Mouse (Mus musculus): ENCODE results near the gene Fkbp15. TPM values are rescaled to one million over a fixed set of nuclear protein-coding genes. Genes with fewer than 3 reads are reported as not detected.
A peak's percentile ranks its signal among the peaks of the same experiment; 100 is the strongest.

The Fkbp15 gene
- polyA plus RNA-seq, 1 experiment: 21.6 TPM

DNA sequence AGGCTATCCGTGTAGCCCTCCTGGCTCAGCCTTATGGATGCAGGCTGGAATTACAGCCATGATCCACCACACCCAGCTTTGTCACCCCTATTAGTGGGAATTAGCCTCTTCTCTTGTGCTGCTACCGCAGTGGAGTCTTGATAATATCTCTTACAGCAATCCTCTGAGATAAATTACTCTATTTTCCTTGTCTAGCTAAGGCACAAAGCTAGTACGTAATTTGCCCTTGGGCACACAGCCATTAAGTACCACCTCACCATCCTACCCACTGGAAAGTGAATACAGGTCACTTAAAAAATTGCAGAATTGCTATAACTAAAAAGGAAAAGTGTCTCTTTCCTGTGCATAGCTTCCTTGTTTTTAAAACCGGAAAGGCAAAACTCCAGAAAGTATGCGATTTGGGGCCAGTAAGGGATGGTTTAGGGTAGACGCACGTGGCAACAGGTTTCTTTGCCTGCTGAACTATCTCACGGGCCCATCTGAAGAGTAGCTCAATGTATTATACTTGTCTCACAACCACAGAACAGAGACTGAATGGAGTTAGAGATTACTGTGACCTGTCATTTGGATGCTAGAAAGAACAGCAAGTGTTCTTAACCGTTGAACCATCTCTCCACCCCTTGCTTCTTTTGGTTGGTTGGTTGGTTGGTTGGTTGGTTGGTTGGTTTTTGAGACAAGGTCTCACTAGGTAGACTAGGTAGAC lies 12.6 kb upstream of the Fkbp15 start:
- 51% methylated on average over 9 of the region's 9 CpGs for WGBS
- Histone ChIP-seq H3K27ac (ENCODE audit: insufficient read depth, low read depth, low read length) (peak overlapping the region; percentile 55), H3K27me3 (ENCODE audit: control insufficient read depth, insufficient read depth, low read length) (no peaks in the 10 kb centered on the region), H3K4me3 (ENCODE audit: low read depth, low read length) (no peak overlapping the region), H3K4me1 (ENCODE audit: control insufficient read depth, insufficient read depth, insufficient read length, low read length) (peaks cover 21% of the 10 kb centered on the region; the same call in 1 of the 2 replicates), H3K36me3 (ENCODE audit: control insufficient read depth, insufficient read depth, low read length) (no peaks in the 10 kb centered on the region)
- no peak for TF ChIP-seq CTCF (IDR thresholded peaks at IDR 0.05; ENCODE audit: extremely low read depth, insufficient read length, insufficient replicate concordance, low read depth, low read length)

DNA sequence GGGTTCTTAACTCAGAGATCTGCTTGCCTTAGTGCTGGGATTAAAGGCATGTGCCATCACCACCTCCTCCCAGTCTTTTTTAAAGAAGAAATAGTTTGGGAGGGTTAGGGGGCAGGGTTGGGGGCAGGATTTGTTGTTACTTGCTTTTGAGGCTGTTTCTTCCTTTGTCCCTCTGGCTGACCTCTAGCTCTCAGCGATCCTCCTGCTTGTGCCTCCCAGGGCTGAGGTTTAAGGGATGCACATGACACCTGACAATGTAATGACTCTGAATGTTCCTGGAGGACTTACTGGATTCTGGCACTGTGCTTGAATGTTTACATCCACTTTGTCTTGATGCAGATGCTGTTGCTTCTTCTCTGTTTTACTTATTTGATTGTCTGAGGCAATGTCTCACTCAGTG lies 12.1 kb upstream of the Fkbp15 start:
- Histone ChIP-seq H3K27ac (ENCODE audit: insufficient read depth, low read depth, low read length) (peak overlapping the region; percentile 2; the same call in 1 of the 2 replicates), H3K4me1 (ENCODE audit: control insufficient read depth, insufficient read depth, insufficient read length, low read length) (peaks cover 23% of the 10 kb centered on the region; the same call in 1 of the 2 replicates), H3K27me3 (ENCODE audit: control insufficient read depth, insufficient read depth, low read length) (no peaks in the 10 kb centered on the region), H3K36me3 (ENCODE audit: control insufficient read depth, insufficient read depth, low read length) (no peaks in the 10 kb centered on the region), H3K4me3 (ENCODE audit: low read depth, low read length) (no peak overlapping the region)
- no peak for TF ChIP-seq POLR2A (IDR thresholded peaks at IDR 0.05; ENCODE audit: low read depth, low read length)
- no peak for TF ChIP-seq CTCF (IDR thresholded peaks at IDR 0.05; ENCODE audit: extremely low read depth, insufficient read length, insufficient replicate concordance, low read depth, low read length)
- 56% methylated on average over 1 of the region's 1 CpGs for WGBS

GRCm38 (mm10) chr4:62369091-62369490 lies 8.7 kb upstream of the Fkbp15 start:
- 46% methylated on average over 3 of the region's 3 CpGs for WGBS
- TF ChIP-seq CTCF (IDR thresholded peaks at IDR 0.05; ENCODE audit: extremely low read depth, insufficient read length, insufficient replicate concordance, low read depth, low read length) (no peak), POLR2A (IDR thresholded peaks at IDR 0.05; ENCODE audit: low read depth, low read length) (no peak)

GRCm38 (mm10) chr4:62367586-62367985 lies 7.2 kb upstream of the Fkbp15 start:
- Histone ChIP-seq H3K4me1 (ENCODE audit: control insufficient read depth, insufficient read depth, insufficient read length, low read length) (peaks cover 8% of the 10 kb centered on the region; the same call in 1 of the 2 replicates), H3K27me3 (ENCODE audit: control insufficient read depth, insufficient read depth, low read length) (no peaks in the 10 kb centered on the region), H3K36me3 (ENCODE audit: control insufficient read depth, insufficient read depth, low read length) (no peaks in the 10 kb centered on the region), H3K27ac (ENCODE audit: insufficient read depth, low read depth, low read length) (peak overlapping the region; percentile 49), H3K4me3 (ENCODE audit: low read depth, low read length) (no peak overlapping the region)
- WGBS: 47% methylated on average over 6 of the region's 6 CpGs
- no peak for TF ChIP-seq CTCF (IDR thresholded peaks at IDR 0.05; ENCODE audit: extremely low read depth, insufficient read length, insufficient replicate concordance, low read depth, low read length)
- no peak for TF ChIP-seq POLR2A (IDR thresholded peaks at IDR 0.05; ENCODE audit: low read depth, low read length)

More at GRCm38 (mm10) chr4:62369091-62369490, 8.7 kb upstream of the Fkbp15 start:
- H3K4me1 ChIP-seq (ENCODE audit: control insufficient read depth, insufficient read depth, insufficient read length, low read length): peaks cover 16% of the 10 kb centered on the region; the same call in 1 of the 2 replicates
- no peaks in the 10 kb centered on the region for H3K27me3 ChIP-seq (ENCODE audit: control insufficient read depth, insufficient read depth, low read length)
- H3K27ac ChIP-seq (ENCODE audit: insufficient read depth, low read depth, low read length): no peak overlapping the region
- no peak overlapping the region for H3K4me3 ChIP-seq (ENCODE audit: low read depth, low read length)
- H3K36me3 ChIP-seq (ENCODE audit: control insufficient read depth, insufficient read depth, low read length): no peaks in the 10 kb centered on the region

- no peaks in the 10 kb centered on the region for H3K27me3 ChIP-seq (ENCODE audit: control insufficient read depth, insufficient read depth, low read length)
- no peak overlapping the region for H3K4me3 ChIP-seq (ENCODE audit: low read depth, low read length)
- WGBS: 78% methylated on average over 4 of the region's 4 CpGs
- TF ChIP-seq POLR2A (IDR thresholded peaks at IDR 0.05; ENCODE audit: low read depth, low read length) (no peak), CTCF (IDR thresholded peaks at IDR 0.05; ENCODE audit: extremely low read depth, insufficient read length, insufficient replicate concordance, low read depth, low read length) (no peak)
- H3K27ac ChIP-seq (ENCODE audit: insufficient read depth, low read depth, low read length): no peak overlapping the region
- H3K4me1 ChIP-seq (ENCODE audit: control insufficient read depth, insufficient read depth, insufficient read length, low read length): peaks cover 6% of the 10 kb centered on the region; the same call in 1 of the 2 replicates
- no peaks in the 10 kb centered on the region for H3K36me3 ChIP-seq (ENCODE audit: control insufficient read depth, insufficient read depth, low read length)
These were observed 5.9 kb upstream of the Fkbp15 start for GRCm38 (mm10) chr4:62366291-62366690.

GRCm38 (mm10) chr4:62364299-62364698 lies 4.0 kb upstream of the Fkbp15 start:
- H3K27me3 ChIP-seq (ENCODE audit: control insufficient read depth, insufficient read depth, low read length): no peaks in the 10 kb centered on the region
- H3K4me3 ChIP-seq (ENCODE audit: low read depth, low read length): no peak overlapping the region
- TF ChIP-seq CTCF (IDR thresholded peaks at IDR 0.05; ENCODE audit: extremely low read depth, insufficient read length, insufficient replicate concordance, low read depth, low read length): no peak
- no peak for TF ChIP-seq POLR2A (IDR thresholded peaks at IDR 0.05; ENCODE audit: low read depth, low read length)
- H3K27ac ChIP-seq (ENCODE audit: insufficient read depth, low read depth, low read length): no peak overlapping the region
- WGBS: 65% methylated on average over 8 of the region's 8 CpGs
- no peaks in the 10 kb centered on the region for H3K36me3 ChIP-seq (ENCODE audit: control insufficient read depth, insufficient read depth, low read length)
- H3K4me1 ChIP-seq (ENCODE audit: control insufficient read depth, insufficient read depth, insufficient read length, low read length): peaks cover 3% of the 10 kb centered on the region; the same call in 1 of the 2 replicates

DNA sequence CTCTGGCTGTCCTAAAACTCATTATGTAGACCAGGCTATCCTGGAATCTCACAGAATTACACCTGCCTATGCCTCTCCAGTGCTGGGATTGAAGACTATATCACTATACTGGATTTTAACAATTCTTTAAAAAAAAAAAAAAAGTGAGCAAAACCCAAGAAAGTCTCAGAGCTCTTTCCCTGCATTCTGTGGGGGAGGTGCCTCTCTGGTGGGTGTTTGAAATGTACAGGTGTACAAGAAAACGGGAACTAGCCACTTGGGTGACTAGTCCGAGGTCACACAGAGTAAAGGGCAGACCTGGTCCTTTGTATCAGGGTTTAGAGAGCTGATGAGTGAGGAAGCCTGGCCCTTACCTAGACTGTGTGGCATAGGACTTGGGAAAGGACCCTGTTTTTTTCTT lies 2.1 kb upstream of the Fkbp15 start:
- WGBS: 51% methylated on average over 2 of the region's 2 CpGs

More for the DNA sequence above, 2.1 kb upstream of the Fkbp15 start:
- Histone ChIP-seq H3K27ac (ENCODE audit: insufficient read depth, low read depth, low read length) (no peak overlapping the region), H3K4me1 (ENCODE audit: control insufficient read depth, insufficient read depth, insufficient read length, low read length) (no peaks in the 10 kb centered on the region; the same call in 1 of the 2 replicates), H3K4me3 (ENCODE audit: low read depth, low read length) (no peak overlapping the region), H3K27me3 (ENCODE audit: control insufficient read depth, insufficient read depth, low read length) (no peaks in the 10 kb centered on the region), H3K36me3 (ENCODE audit: control insufficient read depth, insufficient read depth, low read length) (no peaks in the 10 kb centered on the region)
- no peak for TF ChIP-seq CTCF (IDR thresholded peaks at IDR 0.05; ENCODE audit: extremely low read depth, insufficient read length, insufficient replicate concordance, low read depth, low read length)
- TF ChIP-seq POLR2A (IDR thresholded peaks at IDR 0.05; ENCODE audit: low read depth, low read length): no peak

All from small intestine, adult 2 months (tissue).